Mouse (Mus musculus) left cerebral cortex, postnatal 14 days (tissue): Measurements from ENCODE around the gene Sdc1. TPM values are rescaled to one million over a fixed set of nuclear protein-coding genes. Genes with fewer than 3 reads are reported as not detected.

Experiments used
- DNase-seq, 2 experiments: peaks; one replicate each; pipeline ENCODE4 v3.0.0; 2021 to 2022; ENCODE audit warnings: low spot score in 2 of 2, mixed read lengths in 1 of 2
- intact Hi-C: fragments of 180-260 bp; cut with DNase I; formaldehyde crosslinking; loops from one replicate; pipeline ENCODE4 v1.15.1; 2025
- total RNA-seq, 2 experiments: library from RNA; stranded (reverse); gene quantifications; 2 replicates each; pipeline ENCODE4 v1.2.3; 2021

Sdc1 gene
- total RNA-seq, 2 experiments from 2014 or later: 2.0 to 2.4 TPM

DNA sequence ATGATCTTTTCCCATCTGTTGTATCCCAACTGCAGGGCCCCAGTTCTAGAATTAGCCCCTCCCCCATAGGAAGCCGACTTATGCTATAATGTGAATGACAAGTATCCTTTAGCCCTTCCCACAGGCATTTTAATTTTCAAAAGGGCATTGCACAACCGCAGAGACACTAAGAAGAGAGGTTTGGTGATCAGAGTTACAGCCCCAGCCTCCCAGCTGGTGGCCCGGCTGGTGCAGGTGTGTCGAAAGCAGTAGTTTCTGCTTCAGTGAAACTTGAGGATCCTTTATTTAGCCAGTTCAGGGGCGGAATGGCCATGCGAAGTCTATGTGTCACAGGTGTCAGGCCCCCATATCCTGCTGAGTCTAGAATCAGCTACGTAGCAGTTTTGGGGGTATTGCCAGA, 10.0 kb downstream of the Sdc1 start:
- intact Hi-C loops: no loop called here
- no peak for DNase-seq

DNA sequence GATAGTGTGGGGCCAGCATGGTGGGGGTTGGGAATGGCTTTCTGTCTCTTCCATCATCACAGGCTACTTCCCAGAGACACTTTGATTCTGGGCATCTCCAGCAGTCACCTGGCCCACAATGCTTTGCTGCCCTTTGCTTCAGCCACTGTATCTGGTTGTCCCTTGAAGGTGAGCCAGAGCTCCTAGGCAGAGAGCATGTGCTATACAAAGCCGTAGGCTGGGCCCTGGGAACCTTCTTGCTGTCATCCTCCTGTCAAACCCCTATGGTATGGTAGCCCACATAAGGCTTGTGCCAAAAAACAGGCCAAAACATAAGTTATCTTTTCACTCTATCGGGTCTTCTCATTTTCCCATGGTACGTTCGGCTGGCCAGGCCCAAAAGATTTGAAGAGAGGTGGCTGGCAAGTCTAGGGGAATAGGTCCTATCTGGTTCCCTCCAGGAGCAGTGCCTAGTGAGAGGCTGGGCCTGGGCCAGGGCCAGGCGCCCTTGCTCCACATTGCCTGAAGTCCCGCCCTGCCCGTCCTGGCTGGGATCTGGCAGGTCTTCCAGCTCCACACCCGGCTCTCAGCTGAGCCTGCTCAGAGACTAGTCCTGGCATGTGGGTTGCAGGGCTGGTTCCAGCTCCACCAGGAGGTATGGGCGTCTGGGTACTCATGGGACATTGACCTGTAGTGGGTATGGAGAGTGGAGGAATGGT, 10.7 kb downstream of the Sdc1 start:
- intact Hi-C loops: no loop called here
- DNase-seq: no peak

DNA sequence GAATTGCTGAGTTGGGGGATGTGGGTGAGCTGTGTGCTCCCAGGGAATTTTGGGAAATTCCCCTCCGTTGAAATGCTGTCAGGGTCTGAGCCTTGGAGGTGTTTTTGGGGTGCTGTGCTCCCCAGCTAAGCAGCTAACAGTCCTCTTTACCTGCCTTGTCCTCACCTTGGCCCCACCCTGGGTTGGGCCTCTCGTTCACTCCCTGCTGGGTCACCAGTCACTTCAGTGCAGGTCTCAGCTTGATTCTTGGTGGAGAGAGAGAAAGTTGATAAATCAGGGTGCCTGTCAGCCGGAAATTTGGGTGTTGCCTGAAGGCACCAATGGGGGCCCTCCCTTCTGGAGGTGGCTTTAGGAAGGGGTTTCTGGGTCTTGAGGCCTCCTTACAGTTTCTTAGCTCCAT, 11.4 kb downstream of the Sdc1 start:
- intact Hi-C loops: no loop called here
- DNase-seq: no peak

DNA sequence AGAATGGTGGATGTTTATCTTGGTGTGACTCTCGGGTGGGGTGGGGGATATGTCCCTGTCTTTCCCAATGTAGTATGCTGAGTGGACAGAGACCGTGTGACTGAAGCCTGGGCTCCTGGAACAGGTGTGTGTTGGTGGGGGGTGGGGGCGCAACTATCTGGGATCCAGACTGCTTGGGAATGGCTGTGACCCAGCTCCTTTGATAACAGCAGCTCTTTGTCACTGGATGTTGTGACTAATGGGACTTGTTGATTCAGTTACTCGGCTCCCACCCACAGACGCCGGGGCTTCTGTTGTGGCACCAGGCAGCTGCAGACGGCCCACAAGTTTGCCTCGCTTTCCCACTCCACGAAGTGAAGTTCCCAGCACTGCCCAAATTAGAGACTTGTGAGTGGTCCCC, 13.1 kb downstream of the Sdc1 start:
- intact Hi-C loops: no loop called here
- DNase-seq: peak in 1 of 2 experiments; percentile 43

DNA sequence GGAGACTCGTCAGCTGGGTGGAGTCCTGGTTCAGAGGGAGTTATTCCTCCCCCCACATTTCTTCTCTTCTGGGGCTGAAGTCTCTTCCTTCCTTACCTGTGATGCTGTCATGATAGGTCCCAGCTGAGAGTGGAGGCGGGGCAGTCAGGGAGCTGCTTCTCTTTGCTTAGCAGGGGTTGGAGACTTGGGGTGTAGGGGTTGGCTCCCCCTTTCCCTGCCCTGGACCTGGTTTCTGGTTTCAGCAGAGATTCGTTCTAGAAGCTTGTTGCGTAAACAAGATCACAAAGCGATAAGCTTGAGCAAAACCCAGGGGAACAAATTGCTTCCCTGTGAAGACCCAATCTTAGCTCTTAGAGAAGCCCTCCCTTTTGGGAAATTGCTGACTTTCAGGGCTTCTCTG, 15.4 kb downstream of the Sdc1 start:
- DNase-seq: no peak
- intact Hi-C loops: no loop called here

DNA sequence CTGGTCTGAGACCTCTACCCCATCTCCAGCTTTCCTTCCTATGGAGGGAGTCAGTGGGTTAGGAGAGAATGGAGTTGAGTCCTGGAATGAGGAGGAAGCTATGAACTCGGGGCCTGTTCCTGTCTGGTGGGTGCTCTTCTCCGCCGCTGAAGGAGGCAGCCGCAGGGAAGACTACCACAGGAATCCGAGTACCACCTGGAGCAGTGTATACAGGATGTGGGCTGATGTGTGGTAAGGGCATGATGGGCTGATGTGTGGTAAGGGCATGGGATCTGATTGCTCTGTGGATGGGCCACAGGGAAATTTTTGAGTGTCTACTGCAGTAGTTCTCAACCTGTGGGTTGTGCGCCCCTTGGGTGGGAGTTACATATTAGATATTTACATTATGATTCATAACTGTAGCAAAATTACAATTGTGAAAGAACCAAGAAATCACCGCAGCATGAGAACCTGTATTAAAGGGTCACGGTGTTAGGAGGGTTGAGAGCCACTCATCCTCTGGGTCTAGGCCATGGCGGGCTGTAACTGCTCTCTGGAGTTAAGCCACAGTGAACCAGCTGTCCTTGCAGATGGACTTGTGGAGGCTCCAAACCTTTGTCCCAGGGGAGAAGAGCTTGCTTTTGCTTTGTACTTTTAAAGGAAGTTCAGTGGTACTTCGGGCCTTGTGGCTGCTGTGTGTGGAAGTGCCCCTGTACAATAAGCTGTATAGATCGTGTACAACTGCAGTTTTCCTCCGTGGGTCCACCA, 16.0 kb downstream of the Sdc1 start:
- intact Hi-C loops: no loop called here
- no peak for DNase-seq

DNA sequence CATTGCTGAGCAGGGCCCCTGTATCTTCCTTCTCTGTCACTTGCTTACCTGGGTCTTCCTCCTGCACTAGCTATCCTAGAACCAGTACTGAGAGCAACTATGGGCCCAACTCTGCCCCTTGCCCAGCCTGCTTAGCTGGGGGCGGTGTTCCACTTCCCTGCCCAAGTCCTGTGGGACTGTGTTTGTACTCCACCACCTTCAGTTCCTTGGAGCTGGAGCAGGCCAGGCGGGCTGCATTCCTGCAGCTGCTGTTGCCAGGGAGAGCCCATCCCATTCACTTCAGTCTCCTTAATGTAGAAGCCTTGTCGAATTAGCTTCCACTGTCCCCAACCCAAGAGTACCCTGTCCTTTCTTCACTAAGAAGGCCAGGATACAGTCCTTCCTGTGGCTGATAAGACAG, 17.3 kb downstream of the Sdc1 start:
- intact Hi-C loops: no loop called here
- DNase-seq: no peak

DNA sequence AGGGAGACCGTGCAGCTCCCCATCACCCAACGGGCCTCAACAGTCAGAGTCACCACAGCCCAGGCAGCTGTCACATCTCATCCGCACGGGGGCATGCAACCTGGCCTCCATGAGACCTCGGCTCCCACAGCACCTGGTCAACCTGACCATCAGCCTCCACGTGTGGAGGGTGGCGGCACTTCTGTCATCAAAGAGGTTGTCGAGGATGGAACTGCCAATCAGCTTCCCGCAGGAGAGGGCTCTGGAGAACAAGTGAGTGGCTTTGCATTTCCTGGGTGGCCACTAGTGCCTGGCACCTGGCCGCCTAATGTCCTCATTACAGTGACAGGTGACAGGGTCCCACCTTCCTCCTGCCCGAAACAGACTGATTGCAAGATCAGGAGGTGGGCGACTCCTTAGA, 19.5 kb downstream of the Sdc1 start:
- intact Hi-C loops: no loop called here
- DNase-seq: no peak

DNA sequence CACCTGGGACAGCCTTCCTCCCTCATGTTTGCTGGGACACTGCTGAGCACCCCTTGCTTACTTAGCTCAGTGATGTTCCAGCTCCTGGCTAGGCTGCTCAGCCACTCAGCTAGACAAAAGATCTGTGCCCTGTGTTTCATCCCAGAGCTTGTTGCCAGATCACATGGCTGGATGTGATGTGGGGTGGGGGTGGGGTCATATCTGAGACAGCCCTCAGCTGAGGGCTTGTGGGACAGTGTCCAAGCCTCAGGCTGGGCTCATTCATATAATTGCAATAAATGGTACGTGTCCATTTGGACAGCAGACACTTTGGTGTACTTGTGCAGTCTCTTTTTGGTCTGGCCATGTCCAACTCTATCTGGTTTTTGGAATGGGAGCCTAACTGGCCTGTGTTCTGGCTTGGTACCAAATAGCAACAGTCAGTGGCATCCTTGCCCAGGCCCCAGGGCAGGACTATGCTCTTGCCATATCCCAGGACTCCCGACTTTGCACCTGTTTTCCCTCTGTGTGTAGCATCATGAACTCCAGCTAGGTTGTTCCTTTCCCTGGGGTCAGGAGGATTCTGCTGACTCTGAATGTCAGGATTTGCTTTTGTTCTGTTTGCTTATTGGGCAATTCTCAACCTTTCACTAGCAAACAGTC, 22.4 kb downstream of the Sdc1 start:
- intact Hi-C loops: no loop called here
- no peak for DNase-seq

DNA sequence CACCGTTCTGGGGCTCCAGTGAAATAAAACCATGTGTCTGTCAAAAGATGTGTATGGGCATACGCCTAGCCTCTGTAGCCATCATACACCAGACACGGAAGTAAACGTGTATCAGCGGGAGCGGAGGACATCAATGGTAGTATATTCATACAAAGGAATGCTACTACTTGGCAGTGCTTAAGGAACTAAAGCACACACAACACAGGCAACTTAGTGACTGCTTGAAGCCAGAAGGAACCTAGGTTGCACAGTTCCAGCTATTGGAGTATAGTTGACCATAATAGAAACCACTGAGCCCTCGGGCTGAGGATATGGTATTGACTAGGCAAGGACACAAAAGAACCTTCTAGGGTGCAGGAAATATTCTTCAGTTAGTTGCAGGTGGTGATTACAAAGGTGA, 26.8 kb downstream of the Sdc1 start:
- intact Hi-C loops: no loop called here

DNA sequence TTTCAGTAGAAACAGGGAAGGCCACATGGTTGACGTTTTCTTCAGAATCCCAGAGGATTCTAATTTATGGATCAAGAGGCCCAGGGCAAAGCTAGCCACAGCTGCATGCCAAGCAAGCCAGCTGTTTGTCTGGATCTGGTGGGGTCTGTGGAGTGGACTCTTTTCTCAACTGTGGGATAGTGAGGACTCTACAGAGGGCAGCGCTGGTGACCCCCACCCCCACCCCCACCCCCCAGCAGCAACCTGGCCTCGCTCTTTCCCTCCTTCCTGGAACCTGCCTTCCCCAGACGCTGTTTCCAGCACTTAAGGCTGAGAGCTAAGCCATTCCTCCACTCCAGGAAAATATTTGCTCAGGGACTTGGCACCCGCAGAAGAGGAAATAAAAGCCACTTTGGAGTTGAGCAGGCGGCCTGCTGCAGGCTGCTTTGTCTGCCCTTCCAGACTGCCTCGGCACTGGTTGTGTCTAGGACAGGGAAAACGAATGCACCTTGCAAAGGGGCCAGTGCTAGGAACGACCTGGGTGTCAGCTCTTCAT, 27.4 kb downstream of the Sdc1 start:
- DNase-seq: no peak
- intact Hi-C loops: no loop called here

More for the DNA sequence above, 26.8 kb downstream of the Sdc1 start:
- DNase-seq: no peak

DNA sequence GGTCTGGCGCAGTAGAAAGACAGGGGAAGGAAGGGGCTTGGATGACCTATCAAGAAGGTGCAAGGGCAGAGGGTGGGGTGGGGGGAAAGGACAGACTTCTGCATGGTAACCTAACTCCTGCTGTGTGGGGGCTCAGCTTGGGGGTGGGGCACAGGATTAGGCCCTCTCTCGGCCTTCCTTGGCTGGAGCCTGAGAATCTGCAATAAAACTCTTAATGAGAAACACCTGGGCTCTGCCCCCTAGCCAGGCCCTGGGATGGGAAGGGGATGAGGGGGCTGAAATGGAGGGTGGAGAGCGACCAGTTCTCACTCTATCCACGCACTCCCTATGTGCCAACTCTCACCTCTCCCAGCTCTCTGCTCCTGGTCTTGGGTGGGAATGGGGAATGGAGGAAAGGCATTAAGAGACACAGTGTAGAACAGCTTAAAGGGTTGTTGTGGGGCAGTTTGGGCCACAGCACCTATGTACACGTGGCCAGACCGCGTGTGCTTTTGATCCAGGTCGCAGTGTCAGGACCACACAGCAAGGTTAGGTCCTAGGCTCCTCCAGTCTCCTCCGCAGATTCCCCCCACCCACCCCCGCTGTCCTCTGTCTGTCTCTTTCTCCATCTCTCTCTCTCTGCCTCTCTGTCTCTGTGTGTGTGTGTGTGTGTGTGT, 32.4 kb downstream of the Sdc1 start:
- DNase-seq: no peak
- intact Hi-C loops: no loop called here

DNA sequence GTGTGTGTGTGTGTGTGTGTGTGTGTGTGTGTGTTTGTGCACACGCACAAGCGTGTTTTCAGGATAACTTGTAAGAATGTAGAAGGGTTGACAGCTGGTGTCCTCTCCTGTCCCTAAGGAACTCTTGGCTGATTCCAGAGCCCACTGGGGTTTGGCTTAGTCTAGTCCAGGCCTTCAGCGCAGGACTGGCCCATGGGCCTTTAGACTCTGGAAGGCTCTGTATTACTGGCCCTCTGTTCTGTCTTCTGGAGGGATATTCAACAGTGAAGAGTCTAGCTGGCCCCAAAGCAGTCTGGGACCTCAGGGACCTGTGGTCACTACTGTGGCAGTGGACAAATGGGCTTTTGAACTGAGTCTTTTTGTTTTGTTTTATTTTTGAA, 32.9 kb downstream of the Sdc1 start:
- DNase-seq: no peak
- intact Hi-C loops: no loop called here

DNA sequence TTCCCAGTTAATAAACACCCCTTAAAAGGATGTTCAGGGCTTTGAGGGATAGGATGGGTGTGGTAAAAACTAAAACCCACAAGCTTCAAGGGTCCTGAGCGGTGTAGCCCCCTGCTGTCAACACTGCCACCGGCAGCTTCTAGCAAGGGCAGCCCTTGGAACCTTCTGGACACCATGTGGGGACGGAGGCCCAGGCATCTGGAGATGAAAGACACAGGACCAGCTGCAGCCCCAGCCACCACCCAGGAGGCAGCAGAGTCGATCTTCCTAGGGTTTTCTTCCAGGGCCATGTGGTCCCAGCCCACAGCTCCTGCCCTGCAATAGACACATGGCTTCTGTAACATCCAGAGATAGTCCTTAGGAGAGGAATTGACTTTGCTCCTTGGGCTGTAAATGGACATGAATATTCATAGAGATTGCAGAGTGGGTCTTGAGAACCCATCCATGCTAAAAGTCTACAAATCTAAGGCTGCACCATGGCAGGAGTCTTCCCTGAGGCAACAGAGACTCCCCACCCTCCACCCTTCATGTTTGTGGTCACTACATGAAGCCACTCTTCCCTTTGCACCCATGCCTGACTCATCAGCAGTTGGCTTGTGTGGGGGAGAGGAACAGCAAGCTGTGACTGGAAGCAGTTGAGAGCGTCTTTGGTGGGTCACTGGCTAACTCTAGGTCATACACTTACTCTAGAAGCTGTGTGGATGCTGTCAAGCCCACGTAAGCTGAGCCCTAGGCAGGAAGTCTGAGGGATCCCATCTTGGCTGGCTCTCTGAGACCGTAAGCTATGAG, 34.0 kb downstream of the Sdc1 start:
- intact Hi-C loops: no loop called here
- DNase-seq: no peak

DNA sequence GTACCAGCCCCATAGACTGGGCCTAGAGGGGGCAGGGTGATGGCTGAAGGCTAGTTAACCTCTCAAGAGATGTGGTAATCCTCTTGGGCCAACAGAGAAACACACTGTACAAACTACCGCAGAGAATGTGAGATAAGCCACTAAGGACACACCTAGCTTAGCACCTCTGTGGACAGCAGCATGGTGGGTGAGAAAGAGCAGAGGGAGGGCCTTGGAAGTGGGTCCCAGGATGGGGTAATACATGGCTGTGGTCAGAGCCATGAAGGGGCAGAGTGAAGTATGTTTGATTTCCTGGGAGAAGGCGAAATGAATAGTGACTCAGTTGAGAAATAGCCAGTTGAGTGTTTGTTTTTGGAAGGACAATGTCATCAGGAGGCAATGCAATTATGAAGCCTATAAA, 38.0 kb downstream of the Sdc1 start:
- no peak for DNase-seq

DNA sequence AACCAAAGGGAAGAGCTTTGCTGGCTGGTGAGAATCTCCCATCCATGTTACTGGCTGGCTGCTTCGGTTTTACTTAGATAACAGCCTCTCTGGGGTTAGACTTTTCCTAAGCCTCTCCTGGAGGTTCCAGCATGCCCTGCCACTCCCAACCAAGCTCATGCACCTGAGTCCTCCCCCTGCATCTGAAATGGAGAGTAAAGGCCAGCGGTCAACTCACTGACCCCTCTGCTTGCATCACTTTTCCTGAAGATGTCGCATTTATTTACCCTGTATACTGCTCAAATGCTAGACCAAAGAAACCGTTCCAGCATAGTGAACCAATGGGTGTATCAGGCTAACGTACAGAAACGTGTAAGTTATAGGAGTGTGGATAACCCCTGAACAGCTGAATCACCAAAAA, 38.5 kb downstream of the Sdc1 start:
- intact Hi-C loops: no loop called here
- DNase-seq: no peak

More for the DNA sequence above, 38.0 kb downstream of the Sdc1 start:
- intact Hi-C loops: no loop called here

DNA sequence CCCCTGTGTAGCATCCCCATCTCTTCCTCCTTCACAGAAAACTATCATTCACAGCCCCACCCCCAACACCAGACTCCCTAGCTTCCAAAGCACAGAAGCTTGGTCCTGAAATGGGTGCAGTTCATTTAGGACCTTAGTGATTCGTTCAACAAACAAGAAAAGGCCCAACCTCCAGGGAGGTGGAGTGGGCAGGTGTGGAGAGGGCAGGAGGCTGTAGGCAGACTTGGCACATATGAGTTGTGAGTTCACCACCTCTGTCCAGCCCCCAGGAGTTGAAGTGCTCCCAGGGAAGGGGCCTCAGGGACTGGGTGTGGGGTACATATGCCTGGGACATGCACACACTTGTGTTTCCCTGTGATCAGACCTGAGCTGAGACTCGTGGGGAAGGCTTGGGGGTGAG, 39.8 kb downstream of the Sdc1 start:
- intact Hi-C loops: no loop called here
- DNase-seq: no peak

DNA sequence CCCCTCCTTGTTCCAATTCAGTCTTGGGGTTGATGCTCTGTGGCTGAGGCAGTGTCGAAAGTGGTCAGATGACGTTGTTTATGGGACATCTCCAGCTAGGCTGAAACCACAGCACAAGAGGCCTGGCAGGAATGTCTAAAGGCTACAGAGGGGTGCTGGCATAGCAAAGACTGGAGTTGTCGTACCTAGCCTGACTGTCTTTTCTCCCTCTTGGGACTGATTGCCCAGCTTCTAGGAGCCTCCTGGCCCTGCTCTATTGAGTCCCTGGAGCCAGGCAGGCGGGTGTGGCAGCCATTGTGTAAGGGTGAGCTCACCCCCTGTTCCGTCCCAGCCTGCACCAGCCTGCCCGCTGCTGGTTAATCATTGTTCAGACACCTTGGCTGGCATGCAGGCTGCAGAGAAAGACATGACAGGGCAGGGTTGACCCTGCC, 40.3 kb downstream of the Sdc1 start:
- intact Hi-C loops: no loop called here
- no peak for DNase-seq

DNA sequence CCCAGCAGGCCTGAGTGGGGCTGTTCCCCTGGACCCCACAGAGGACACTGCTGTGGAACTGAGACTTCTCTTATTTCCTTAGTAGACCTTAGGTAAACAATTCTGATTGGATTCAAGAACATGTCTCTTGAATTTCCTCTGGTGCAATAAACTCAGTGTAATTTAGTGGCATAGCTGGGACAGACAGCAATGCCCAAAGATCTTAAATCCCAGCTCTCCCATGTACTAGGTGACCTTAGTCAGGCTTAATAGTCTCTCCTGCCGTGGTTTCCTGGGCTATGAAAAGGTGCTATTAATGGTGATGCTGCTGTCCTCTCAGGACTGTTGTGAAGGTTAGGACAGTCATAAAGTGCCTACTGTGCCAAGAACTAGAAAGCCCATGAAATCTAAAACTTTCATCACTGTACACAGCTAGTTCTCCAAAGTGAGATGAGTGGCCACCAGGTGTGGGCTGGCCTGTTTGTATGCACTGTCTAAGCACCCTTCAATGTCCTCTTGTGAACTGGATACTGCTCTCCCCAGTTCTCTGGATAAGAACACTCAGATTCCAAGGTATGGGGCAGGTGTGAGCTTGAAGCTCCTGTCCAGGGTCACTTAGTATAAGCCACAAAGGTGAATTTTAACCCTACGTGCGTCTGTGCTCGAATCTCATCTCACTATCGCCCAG, 40.9 kb downstream of the Sdc1 start:
- no peak for DNase-seq
- intact Hi-C loops: no loop called here
